Mouse (Mus musculus): ENCODE results near the gene Hsd17b14.
A peak's percentile ranks its signal among the peaks of the same experiment; 100 is the strongest.

The Hsd17b14 gene

DNA sequence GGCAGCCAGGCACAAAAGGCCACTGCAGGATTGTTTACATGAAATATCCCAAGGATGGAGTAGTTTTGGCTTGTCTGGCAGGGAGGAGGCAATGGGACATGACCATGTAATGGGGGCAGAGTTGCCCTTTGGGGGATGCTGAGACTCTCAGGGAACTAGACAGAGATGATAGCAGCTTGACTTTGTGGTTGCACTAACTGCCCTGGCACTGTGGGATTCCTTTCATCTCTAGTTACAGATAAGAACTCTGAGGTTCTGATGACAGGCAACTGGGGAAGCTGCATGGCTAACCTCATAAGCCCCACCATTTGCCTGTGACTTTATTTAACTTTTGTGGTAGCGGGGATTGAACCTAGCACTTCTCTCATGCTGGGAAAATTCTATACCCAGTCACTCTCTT lies 41.4 kb downstream of the Hsd17b14 start:
- Histone ChIP-seq H3K9me3 (ENCODE audit: low read length) (peaks cover 4% of the 10 kb centered on the region; the same call in 1 of the 2 replicates), H3K36me3 (ENCODE audit: insufficient read depth, low read length) (no peaks in the 10 kb centered on the region), H3K27me3 (ENCODE audit: insufficient read depth, low read length) (no peaks in the 10 kb centered on the region), H3K4me1 (replicated peaks; ENCODE audit: low read depth, low read length) (peaks cover 51% of the 10 kb centered on the region), H3K4me3 (replicated peaks; ENCODE audit: low read length) (no peak overlapping the region)
- TF ChIP-seq POU5F1 (IDR thresholded peaks at IDR 0.05; ENCODE audit: borderline replicate concordance, low read length) (no peak), NANOG (IDR thresholded peaks at IDR 0.05; ENCODE audit: borderline replicate concordance, low read length) (no peak), CTCF (conservative IDR thresholded peaks at IDR 0.05; ENCODE audit: low read length) (no peak)

DNA sequence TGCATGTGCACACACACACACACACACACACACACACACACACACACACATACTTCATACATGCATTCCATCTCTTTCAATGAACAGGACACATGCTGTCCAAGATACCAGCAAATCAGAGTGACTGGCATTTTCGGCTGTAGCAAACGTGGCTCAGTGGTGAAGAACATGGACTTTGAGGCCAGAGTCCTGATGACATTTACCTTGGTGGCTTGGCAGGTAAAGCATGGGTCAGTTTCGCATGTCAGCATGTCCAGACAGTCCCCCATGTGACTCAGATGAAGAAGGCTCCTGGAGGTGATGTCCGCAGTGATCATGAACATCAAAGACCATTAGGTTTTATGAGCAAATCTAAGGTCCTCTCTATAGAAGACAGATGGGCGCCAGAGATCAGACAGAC lies 42.3 kb downstream of the Hsd17b14 start:
- Histone ChIP-seq H3K9me3 (ENCODE audit: low read length) (peaks cover 4% of the 10 kb centered on the region; the same call in 1 of the 2 replicates), H3K4me3 (replicated peaks; ENCODE audit: low read length) (no peak overlapping the region), H3K4me1 (replicated peaks; ENCODE audit: low read depth, low read length) (peaks cover 57% of the 10 kb centered on the region), H3K27me3 (ENCODE audit: insufficient read depth, low read length) (no peaks in the 10 kb centered on the region), H3K36me3 (ENCODE audit: insufficient read depth, low read length) (no peaks in the 10 kb centered on the region)
- TF ChIP-seq CTCF (conservative IDR thresholded peaks at IDR 0.05; ENCODE audit: low read length) (no peak), POU5F1 (IDR thresholded peaks at IDR 0.05; ENCODE audit: borderline replicate concordance, low read length) (no peak), NANOG (IDR thresholded peaks at IDR 0.05; ENCODE audit: borderline replicate concordance, low read length) (no peak)

DNA sequence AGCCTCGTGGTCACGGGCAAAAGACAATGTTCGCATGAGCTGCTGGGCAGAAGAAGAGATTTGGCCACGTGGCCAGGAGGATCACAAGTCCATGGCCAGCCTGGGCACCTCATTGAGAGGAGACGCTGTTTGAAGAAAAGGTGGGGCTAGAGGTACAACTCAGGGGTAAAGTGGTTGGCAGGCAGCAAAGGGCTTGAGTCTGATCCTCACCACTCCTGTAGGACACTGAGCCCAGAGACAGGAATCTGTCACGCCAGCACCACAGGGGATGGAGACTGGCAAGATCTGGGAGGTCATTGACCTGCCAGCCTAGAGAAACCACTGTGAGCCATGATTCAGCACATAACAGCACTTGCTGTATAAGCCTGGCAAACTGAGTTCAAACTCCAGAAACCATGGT lies 42.8 kb downstream of the Hsd17b14 start:
- Histone ChIP-seq H3K36me3 (ENCODE audit: insufficient read depth, low read length) (no peaks in the 10 kb centered on the region), H3K27me3 (ENCODE audit: insufficient read depth, low read length) (no peaks in the 10 kb centered on the region), H3K4me3 (replicated peaks; ENCODE audit: low read length) (no peak overlapping the region), H3K4me1 (replicated peaks; ENCODE audit: low read depth, low read length) (peaks cover 59% of the 10 kb centered on the region), H3K9me3 (ENCODE audit: low read length) (peaks cover 4% of the 10 kb centered on the region; the same call in 1 of the 2 replicates)
- TF ChIP-seq CTCF (conservative IDR thresholded peaks at IDR 0.05; ENCODE audit: low read length) (no peak), POU5F1 (IDR thresholded peaks at IDR 0.05; ENCODE audit: borderline replicate concordance, low read length) (no peak), NANOG (IDR thresholded peaks at IDR 0.05; ENCODE audit: borderline replicate concordance, low read length) (no peak)

DNA sequence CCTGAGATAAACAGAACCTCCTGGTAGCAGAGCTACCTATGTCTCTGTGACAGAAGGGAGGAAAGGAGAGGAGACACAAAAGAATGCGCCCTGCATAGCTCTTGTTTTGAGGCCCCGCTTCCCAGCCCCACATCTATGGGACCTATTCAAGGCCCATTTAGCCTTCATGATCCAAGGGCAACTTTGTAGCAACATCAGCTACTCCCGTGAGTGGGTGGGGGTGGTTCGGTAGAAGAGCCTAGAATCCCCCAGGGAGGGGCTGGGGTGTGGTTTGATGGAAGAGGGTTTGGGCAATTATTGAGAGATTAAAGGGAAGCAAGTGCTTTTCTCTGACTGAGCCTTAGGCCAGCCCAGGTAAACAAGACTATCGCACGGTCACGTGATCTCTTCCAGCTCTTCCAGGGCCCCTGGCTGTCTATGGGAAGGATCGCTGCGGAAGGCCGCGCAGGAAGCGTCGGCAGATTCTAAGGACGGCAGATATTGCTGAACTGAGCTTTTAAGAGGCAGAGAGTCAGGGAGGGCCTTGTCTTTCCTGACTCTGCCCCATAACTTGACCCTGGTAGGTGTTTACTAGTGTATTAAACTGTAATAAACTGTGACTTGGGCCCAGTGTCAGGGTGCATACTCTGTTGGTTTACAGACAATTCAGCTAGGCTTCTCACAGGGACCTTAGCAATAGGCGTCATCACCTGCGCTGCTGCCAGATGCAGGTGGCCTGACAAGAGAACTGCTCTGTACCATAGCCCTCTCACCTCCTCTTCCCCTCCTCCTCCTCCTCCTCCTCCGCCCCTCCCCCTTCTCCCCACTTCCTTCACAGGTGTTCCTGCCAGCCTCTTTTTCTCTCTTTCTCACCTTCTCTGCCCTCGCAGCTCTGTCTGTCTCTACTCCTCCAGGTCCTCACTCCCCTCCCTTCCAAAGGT lies 44.5 kb downstream of the Hsd17b14 start:
- TF ChIP-seq CTCF (conservative IDR thresholded peaks at IDR 0.05; ENCODE audit: low read length) (no peak), POU5F1 (IDR thresholded peaks at IDR 0.05; ENCODE audit: borderline replicate concordance, low read length) (no peak), NANOG (IDR thresholded peaks at IDR 0.05; ENCODE audit: borderline replicate concordance, low read length) (no peak)
- peaks cover 58% of the 10 kb centered on the region for H3K4me1 ChIP-seq (replicated peaks; ENCODE audit: low read depth, low read length)
- H3K9me3 ChIP-seq (ENCODE audit: low read length) = peaks cover 4% of the 10 kb centered on the region; the same call in 1 of the 2 replicates
- 0 out of 2 replicates have a peak, but pooled peaks cover 4% of the 10 kb centered on the region for H3K27me3 ChIP-seq (ENCODE audit: insufficient read depth, low read length)
- no peak overlapping the region for H3K4me3 ChIP-seq (replicated peaks; ENCODE audit: low read length)
- H3K36me3 ChIP-seq (ENCODE audit: insufficient read depth, low read length) = no peaks in the 10 kb centered on the region

DNA sequence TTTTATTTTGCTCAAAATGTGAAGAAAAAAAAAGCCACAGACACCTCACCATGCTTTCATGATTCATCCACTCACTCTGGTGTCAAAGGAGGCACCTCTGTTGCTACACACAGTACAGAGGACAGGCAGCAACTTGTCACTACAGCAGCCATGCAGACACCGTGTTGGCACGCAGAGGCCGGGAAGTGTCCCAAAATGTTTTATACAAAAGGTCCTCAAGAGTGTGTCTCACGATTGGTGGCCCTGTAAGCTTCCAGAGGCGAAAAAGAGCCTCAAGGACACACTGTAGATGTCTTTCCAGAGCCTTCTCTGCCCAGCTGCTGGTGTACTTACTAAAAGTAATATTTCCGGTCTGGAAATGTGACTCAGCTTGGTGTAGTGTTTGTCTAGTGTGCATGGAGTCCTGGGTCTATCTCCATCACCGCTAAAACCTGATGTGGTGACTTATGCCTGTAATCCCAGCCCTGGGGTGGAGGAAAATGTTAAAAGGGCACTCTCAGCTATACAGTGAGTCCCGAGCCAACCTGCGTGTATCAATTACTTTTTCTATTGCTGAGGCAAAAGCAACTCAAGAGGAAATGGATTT lies 51.1 kb downstream of the Hsd17b14 start:
- Histone ChIP-seq H3K4me3 (replicated peaks; ENCODE audit: low read length) (no peak overlapping the region), H3K27me3 (ENCODE audit: insufficient read depth, low read length) (peaks cover 13% of the 10 kb centered on the region; the same call in 1 of the 2 replicates), H3K9me3 (ENCODE audit: low read length) (no peaks in the 10 kb centered on the region), H3K4me1 (replicated peaks; ENCODE audit: low read depth, low read length) (peaks cover 23% of the 10 kb centered on the region), H3K36me3 (ENCODE audit: insufficient read depth, low read length) (no peaks in the 10 kb centered on the region)
- no peak for TF ChIP-seq NANOG (IDR thresholded peaks at IDR 0.05; ENCODE audit: borderline replicate concordance, low read length)
- TF ChIP-seq CTCF (conservative IDR thresholded peaks at IDR 0.05; ENCODE audit: low read length) = no peak
- no peak for TF ChIP-seq POU5F1 (IDR thresholded peaks at IDR 0.05; ENCODE audit: borderline replicate concordance, low read length)

DNA sequence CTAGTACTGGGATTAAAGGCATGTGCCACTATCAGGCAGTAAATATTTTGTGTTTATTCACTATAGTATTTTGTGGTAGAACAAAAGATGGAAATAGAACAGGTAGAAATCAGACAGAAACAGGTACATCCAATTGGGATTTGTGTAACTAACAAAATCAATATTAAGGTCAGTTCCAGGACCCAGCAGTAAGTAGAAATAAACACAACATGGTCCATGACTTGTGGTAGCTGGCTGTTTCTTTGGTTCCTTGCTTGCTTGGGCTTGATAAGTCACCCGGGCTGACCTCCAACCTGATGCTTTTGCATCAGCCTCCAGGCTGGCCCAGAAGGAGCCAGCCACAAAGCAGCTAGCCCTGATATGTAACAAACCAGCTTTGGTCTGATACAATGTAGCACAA lies 54.8 kb downstream of the Hsd17b14 start:
- Histone ChIP-seq H3K9me3 (ENCODE audit: low read length) (no peaks in the 10 kb centered on the region), H3K4me3 (replicated peaks; ENCODE audit: low read length) (no peak overlapping the region), H3K36me3 (ENCODE audit: insufficient read depth, low read length) (no peaks in the 10 kb centered on the region), H3K27me3 (ENCODE audit: insufficient read depth, low read length) (peaks cover 12% of the 10 kb centered on the region), H3K4me1 (replicated peaks; ENCODE audit: low read depth, low read length) (peaks cover 7% of the 10 kb centered on the region)
- TF ChIP-seq NANOG (IDR thresholded peaks at IDR 0.05; ENCODE audit: borderline replicate concordance, low read length) (no peak), POU5F1 (IDR thresholded peaks at IDR 0.05; ENCODE audit: borderline replicate concordance, low read length) (no peak), CTCF (conservative IDR thresholded peaks at IDR 0.05; ENCODE audit: low read length) (no peak)

DNA sequence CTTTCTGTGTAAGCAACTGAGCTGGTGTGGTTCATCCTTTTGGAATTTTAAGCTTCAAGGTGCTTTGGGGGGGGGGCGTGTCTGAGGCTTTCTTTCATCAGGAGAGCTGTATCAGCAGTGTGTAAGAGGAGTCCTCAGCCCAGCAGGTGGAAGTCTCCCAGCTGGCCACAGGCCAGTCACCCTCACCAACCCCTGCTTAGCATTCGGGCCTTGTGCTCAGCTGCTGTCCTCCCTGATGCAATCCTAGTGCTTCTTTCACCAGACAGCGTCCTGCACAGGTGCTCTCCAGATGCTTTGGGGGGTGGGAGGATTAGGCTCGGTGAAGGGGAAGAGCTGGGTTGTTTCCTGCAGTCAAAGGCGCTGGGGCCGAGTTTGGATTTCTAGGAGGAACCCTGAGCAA lies 61.6 kb downstream of the Hsd17b14 start:
- Histone ChIP-seq H3K4me3 (replicated peaks; ENCODE audit: low read length) (no peak overlapping the region), H3K36me3 (ENCODE audit: insufficient read depth, low read length) (no peaks in the 10 kb centered on the region), H3K4me1 (replicated peaks; ENCODE audit: low read depth, low read length) (peaks cover 28% of the 10 kb centered on the region), H3K27me3 (ENCODE audit: insufficient read depth, low read length) (peaks cover 61% of the 10 kb centered on the region), H3K9me3 (ENCODE audit: low read length) (no peaks in the 10 kb centered on the region)
- no peak for TF ChIP-seq CTCF (conservative IDR thresholded peaks at IDR 0.05; ENCODE audit: low read length)
- no peak for TF ChIP-seq NANOG (IDR thresholded peaks at IDR 0.05; ENCODE audit: borderline replicate concordance, low read length)
- no peak for TF ChIP-seq POU5F1 (IDR thresholded peaks at IDR 0.05; ENCODE audit: borderline replicate concordance, low read length)

DNA sequence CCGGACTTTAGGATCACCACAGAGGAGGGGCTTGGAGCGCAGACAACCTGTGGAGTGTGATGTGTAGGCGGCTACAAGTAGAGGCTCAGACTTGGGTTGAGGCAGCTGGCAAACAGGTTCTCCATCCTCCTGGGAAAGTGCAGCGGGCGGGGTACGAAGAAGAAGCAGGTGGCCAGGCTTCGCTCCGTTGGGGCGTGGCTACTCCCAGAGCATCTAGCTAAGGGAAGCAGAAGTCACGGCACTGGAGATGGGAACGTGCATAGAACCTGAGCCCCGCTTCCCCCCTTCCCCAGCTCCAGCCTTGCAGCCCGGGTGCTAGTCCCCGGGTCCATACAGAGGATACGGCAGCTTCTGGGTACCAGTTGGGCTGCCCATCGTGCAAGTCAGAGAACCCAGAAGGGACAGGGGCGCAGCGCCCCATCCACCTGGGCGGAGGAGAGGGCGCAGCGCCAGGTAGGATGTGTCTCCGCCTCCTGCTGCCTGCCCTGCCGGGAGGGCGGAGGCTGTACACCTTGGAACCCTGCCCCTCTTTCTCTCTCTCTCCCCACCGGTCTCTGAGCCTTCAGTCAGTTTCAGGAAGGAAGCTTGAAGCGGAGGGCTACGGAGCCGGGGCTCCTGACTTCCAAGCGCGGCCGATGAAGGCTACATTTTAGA lies 62.5 kb downstream of the Hsd17b14 start, which contains the start of gene Fut1:
Gene Fut1 (plus strand): TSS at position 248 of the 654 bp plus-strand sequence.
- Histone ChIP-seq H3K4me3 (replicated peaks; ENCODE audit: low read length) (peak within 1 kb of the TSS; percentile 75), H3K36me3 (ENCODE audit: insufficient read depth, low read length) (no peaks in the 10 kb centered on the region), H3K4me1 (replicated peaks; ENCODE audit: low read depth, low read length) (peaks cover 34% of the 10 kb centered on the region), H3K9me3 (ENCODE audit: low read length) (no peaks in the 10 kb centered on the region), H3K27me3 (ENCODE audit: insufficient read depth, low read length) (peaks cover 61% of the 10 kb centered on the region)
- no peak for TF ChIP-seq CTCF (conservative IDR thresholded peaks at IDR 0.05; ENCODE audit: low read length)
- TF ChIP-seq NANOG (IDR thresholded peaks at IDR 0.05; ENCODE audit: borderline replicate concordance, low read length) = no peak
- no peak for TF ChIP-seq POU5F1 (IDR thresholded peaks at IDR 0.05; ENCODE audit: borderline replicate concordance, low read length)
